Mouse (Mus musculus): ENCODE data around the gene Rrm2. TPM values are rescaled to one million over a fixed set of nuclear protein-coding genes. Genes with fewer than 3 reads are reported as not detected.
"Not testable (repeated sequence)": the region's sequence is repeated elsewhere in the genome, so short reads cannot be mapped to it uniquely, and the experiment has no call there.

Rrm2 gene
- polyA plus RNA-seq, 1 experiment from 2014 or later = 153 TPM

GRCm38 (mm10) chr12:24734828-24735394, 26.9 kb downstream of the Rrm2 start:
- Histone ChIP-seq H3K9me3 (no peaks in the 10 kb centered on the region), H3K27ac (no peak overlapping the region), H3K9ac (replicated peaks) (no peak overlapping the region), H3K4me2 (replicated peaks) (no peak overlapping the region), H3K27me3 (no peaks in the 10 kb centered on the region), H3K4me3 (replicated peaks) (no peak overlapping the region), H3K4me1 (replicated peaks) (no peaks in the 10 kb centered on the region), H3K36me3 (no peaks in the 10 kb centered on the region)
- 87% methylated on average over 13 of the region's 13 CpGs for WGBS
- no peak for ATAC-seq

- no peaks in the 10 kb centered on the region for H3K36me3 ChIP-seq
- H3K9ac ChIP-seq (replicated peaks) = no peak overlapping the region
- H3K4me2 ChIP-seq (replicated peaks) = no peak overlapping the region
- H3K9me3 ChIP-seq = no peaks in the 10 kb centered on the region
- no peak for ATAC-seq
- no peak overlapping the region for H3K27ac ChIP-seq
- no peak overlapping the region for H3K4me3 ChIP-seq (replicated peaks)
- no peaks in the 10 kb centered on the region for H3K27me3 ChIP-seq
- WGBS = 68% methylated on average over 2 of the region's 2 CpGs
- H3K4me1 ChIP-seq (replicated peaks) = no peaks in the 10 kb centered on the region
Measured at GRCm38 (mm10) chr12:24736956-24737355, 28.9 kb downstream of the Rrm2 start.

- no peak for ATAC-seq
- Histone ChIP-seq H3K4me2 (replicated peaks) (no peak overlapping the region), H3K36me3 (no peaks in the 10 kb centered on the region), H3K27me3 (no peaks in the 10 kb centered on the region), H3K4me3 (replicated peaks) (no peak overlapping the region), H3K9me3 (no peaks in the 10 kb centered on the region), H3K27ac (no peak overlapping the region), H3K4me1 (replicated peaks) (no peaks in the 10 kb centered on the region), H3K9ac (replicated peaks) (no peak overlapping the region)
- 71% methylated on average over 1 of the region's 1 CpGs for WGBS
Measured at GRCm38 (mm10) chr12:24739963-24740362, 31.9 kb downstream of the Rrm2 start.

GRCm38 (mm10) chr12:24741535-24741934, 33.5 kb downstream of the Rrm2 start:
- not testable (repeated sequence) for H3K9me3 ChIP-seq; ATAC-seq; H3K27me3 ChIP-seq; H3K36me3 ChIP-seq; H3K27ac ChIP-seq; H3K9ac ChIP-seq (replicated peaks); H3K4me2 ChIP-seq (replicated peaks); H3K4me1 ChIP-seq (replicated peaks); H3K4me3 ChIP-seq (replicated peaks)
- 64% methylated on average over 6 of the region's 6 CpGs for WGBS

- H3K27me3 ChIP-seq = no peaks in the 10 kb centered on the region
- ATAC-seq = no peak
- 20% methylated on average over 1 of the region's 1 CpGs for WGBS
Measured at GRCm38 (mm10) chr12:24744309-24744708, 36.3 kb downstream of the Rrm2 start.

GRCm38 (mm10) chr12:24746579-24747296, 38.7 kb downstream of the Rrm2 start:
- H3K4me1 ChIP-seq (replicated peaks) = peaks cover 16% of the 10 kb centered on the region
- no peaks in the 10 kb centered on the region for H3K36me3 ChIP-seq
- H3K9ac ChIP-seq (replicated peaks) = no peak overlapping the region
- H3K4me2 ChIP-seq (replicated peaks) = no peak overlapping the region
- ATAC-seq = no peak
- H3K4me3 ChIP-seq (replicated peaks) = no peak overlapping the region
- H3K27me3 ChIP-seq = no peaks in the 10 kb centered on the region
- 49% methylated on average over 5 of the region's 5 CpGs for WGBS
- H3K27ac ChIP-seq = peak overlapping the region; percentile 32
- no peaks in the 10 kb centered on the region for H3K9me3 ChIP-seq

More at GRCm38 (mm10) chr12:24744309-24744708, 36.3 kb downstream of the Rrm2 start:
- Histone ChIP-seq H3K9me3 (no peaks in the 10 kb centered on the region), H3K27ac (no peak overlapping the region), H3K4me1 (replicated peaks) (peaks cover 16% of the 10 kb centered on the region), H3K4me2 (replicated peaks) (no peak overlapping the region), H3K4me3 (replicated peaks) (no peak overlapping the region), H3K9ac (replicated peaks) (no peak overlapping the region), H3K36me3 (no peaks in the 10 kb centered on the region)

- WGBS = 56% methylated on average over 8 of the region's 8 CpGs
- no peak for ATAC-seq
Measured at GRCm38 (mm10) chr12:24747297-24747696, 39.3 kb downstream of the Rrm2 start.

GRCm38 (mm10) chr12:24750521-24750920, 42.5 kb downstream of the Rrm2 start:
- peaks cover 16% of the 10 kb centered on the region for H3K4me1 ChIP-seq (replicated peaks)
- 94% methylated on average over 6 of the region's 6 CpGs for WGBS
- no peaks in the 10 kb centered on the region for H3K9me3 ChIP-seq
- H3K27me3 ChIP-seq = no peaks in the 10 kb centered on the region
- no peaks in the 10 kb centered on the region for H3K36me3 ChIP-seq
- no peak for ATAC-seq
- no peak overlapping the region for H3K4me2 ChIP-seq (replicated peaks)
- no peak overlapping the region for H3K27ac ChIP-seq
- no peak overlapping the region for H3K9ac ChIP-seq (replicated peaks)
- no peak overlapping the region for H3K4me3 ChIP-seq (replicated peaks)

More at GRCm38 (mm10) chr12:24747297-24747696, 39.3 kb downstream of the Rrm2 start:
- H3K4me1 ChIP-seq (replicated peaks) = peaks cover 16% of the 10 kb centered on the region
- H3K4me2 ChIP-seq (replicated peaks) = no peak overlapping the region
- H3K9me3 ChIP-seq = no peaks in the 10 kb centered on the region
- no peak overlapping the region for H3K9ac ChIP-seq (replicated peaks)
- no peak overlapping the region for H3K4me3 ChIP-seq (replicated peaks)
- 0 out of 2 replicates have a peak overlapping the region, but pooled peaks have one; percentile 32 for H3K27ac ChIP-seq
- H3K36me3 ChIP-seq = no peaks in the 10 kb centered on the region
- H3K27me3 ChIP-seq = no peaks in the 10 kb centered on the region

- no peak overlapping the region for H3K4me2 ChIP-seq (replicated peaks)
- H3K9me3 ChIP-seq = no peaks in the 10 kb centered on the region
- WGBS = 85% methylated on average over 4 of the region's 4 CpGs
- no peaks in the 10 kb centered on the region for H3K27me3 ChIP-seq
- no peak overlapping the region for H3K9ac ChIP-seq (replicated peaks)
- H3K4me3 ChIP-seq (replicated peaks) = no peak overlapping the region
- H3K4me1 ChIP-seq (replicated peaks) = peaks cover 8% of the 10 kb centered on the region
- no peak overlapping the region for H3K27ac ChIP-seq
- ATAC-seq = no peak
- H3K36me3 ChIP-seq = no peaks in the 10 kb centered on the region
Measured at GRCm38 (mm10) chr12:24753680-24754079, 45.6 kb downstream of the Rrm2 start.

GRCm38 (mm10) chr12:24754693-24755092, 46.7 kb downstream of the Rrm2 start:
- H3K4me3 ChIP-seq (replicated peaks) = no peak overlapping the region
- H3K9ac ChIP-seq (replicated peaks) = no peak overlapping the region
- no peak overlapping the region for H3K27ac ChIP-seq
- H3K36me3 ChIP-seq = no peaks in the 10 kb centered on the region
- H3K4me1 ChIP-seq (replicated peaks) = peaks cover 9% of the 10 kb centered on the region
- H3K27me3 ChIP-seq = no peaks in the 10 kb centered on the region
- no peak overlapping the region for H3K4me2 ChIP-seq (replicated peaks)
- H3K9me3 ChIP-seq = no peaks in the 10 kb centered on the region
- no peak for ATAC-seq
- 66% methylated on average over 5 of the region's 5 CpGs for WGBS

GRCm38 (mm10) chr12:24755471-24755870, 47.4 kb downstream of the Rrm2 start:
- Histone ChIP-seq H3K9ac (replicated peaks) (no peak overlapping the region), H3K4me2 (replicated peaks) (no peak overlapping the region), H3K36me3 (no peaks in the 10 kb centered on the region), H3K4me1 (replicated peaks) (peaks cover 9% of the 10 kb centered on the region), H3K4me3 (replicated peaks) (no peak overlapping the region), H3K9me3 (no peaks in the 10 kb centered on the region), H3K27me3 (no peaks in the 10 kb centered on the region), H3K27ac (no peak overlapping the region)
- no peak for ATAC-seq
- 90% methylated on average over 9 of the region's 9 CpGs for WGBS

- Histone ChIP-seq H3K9ac (replicated peaks) (no peak overlapping the region), H3K9me3 (no peaks in the 10 kb centered on the region), H3K36me3 (no peaks in the 10 kb centered on the region), H3K4me3 (replicated peaks) (no peak overlapping the region), H3K27me3 (no peaks in the 10 kb centered on the region), H3K4me2 (replicated peaks) (no peak overlapping the region), H3K4me1 (replicated peaks) (peaks cover 12% of the 10 kb centered on the region), H3K27ac (no peak overlapping the region)
- no peak for ATAC-seq
Measured at GRCm38 (mm10) chr12:24757387-24757786, 49.3 kb downstream of the Rrm2 start.
